Mouse (Mus musculus): ENCODE measurements around the gene Krtap4-16.
"Not testable (repeated sequence)": the region's sequence is repeated elsewhere in the genome, so short reads cannot be mapped to it uniquely, and the experiment has no call there.

DNA sequence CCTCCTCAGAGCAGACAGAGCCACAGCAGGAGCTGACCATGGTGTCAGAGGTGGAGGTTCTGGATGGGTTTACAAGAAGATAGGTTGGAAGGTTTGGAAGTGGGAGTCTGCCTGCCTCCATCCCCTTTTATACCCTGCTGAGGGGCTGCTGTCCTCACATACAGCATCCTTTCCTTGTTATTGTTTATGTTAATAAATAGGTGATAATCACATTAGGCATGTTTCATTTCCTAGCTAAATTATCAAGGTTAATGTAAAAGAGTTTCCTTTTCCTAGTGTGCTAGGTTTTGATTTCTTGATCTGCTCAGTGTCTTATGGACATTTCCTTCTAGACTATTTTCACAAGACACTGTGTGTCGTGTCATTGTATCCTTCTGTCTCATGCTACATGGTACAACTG, 47.1 kb downstream of the Krtap4-16 start, which contains the start of gene Gm11554:
- TF ChIP-seq MAX (IDR thresholded peaks at IDR 0.05; ENCODE audit: low read length); TCF12 (IDR thresholded peaks at IDR 0.05; ENCODE audit: low read depth, low read length); EP300 (IDR thresholded peaks at IDR 0.05; ENCODE audit: low read depth in 1 of 2, low read length in 2 of 2); TAL1 (IDR thresholded peaks at IDR 0.05; ENCODE audit: low read length); ZC3H11A (IDR thresholded peaks at IDR 0.05; ENCODE audit: low read depth, low read length): not testable (repeated sequence)
